8 mouse cellular contexts compared by ENCODE assay signal in the genomic region with DNA sequence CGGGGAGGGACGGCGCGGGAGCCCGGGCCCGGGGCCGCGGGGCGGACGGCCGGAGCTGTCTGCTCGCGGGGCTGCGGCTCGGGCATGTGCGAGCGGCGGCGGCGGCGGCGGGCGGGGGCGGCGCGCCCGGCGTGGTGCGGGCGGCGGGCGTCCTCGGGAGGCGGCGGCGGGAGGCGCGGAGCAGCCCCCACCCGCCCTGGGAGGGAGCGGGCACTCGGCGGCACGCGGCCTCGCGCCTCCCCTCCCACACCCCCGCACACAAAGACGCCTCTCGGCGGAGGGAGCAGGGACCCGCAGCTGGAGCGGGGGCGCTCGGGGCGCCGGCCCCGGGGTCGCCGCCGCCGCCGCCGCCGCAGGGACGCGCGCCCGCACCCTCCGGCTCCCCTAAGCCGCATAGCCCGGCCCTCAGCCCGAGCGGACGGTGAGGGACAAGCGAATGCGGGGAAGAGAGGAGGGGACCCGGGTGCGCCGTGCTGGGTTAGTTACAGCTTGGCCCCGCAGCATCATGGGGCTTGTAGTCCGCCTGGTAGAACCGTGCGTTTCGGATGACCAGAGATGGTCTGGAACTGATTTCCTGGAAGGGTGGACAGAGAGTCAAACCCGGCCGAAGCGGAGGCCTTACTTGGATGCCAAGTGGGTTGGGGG. TPM values are rescaled to one million over a fixed set of nuclear protein-coding genes. Genes with fewer than 3 reads are reported as not detected.
DNase-seq lines count a peak whose midpoint lies in the region; ATAC-seq lines count a peak whose summit lies in the region.

Gene Ankrd13b, minus strand, starts transcription at position 88 of the 645 bp plus-strand sequence.

- H3K36me3 ChIP-seq in intestine, embryonic 14.5 days (ENCODE audit: control insufficient read depth, insufficient read depth, low read length): no peaks in the 10 kb centered on the region
- H3K36me3 ChIP-seq in limb, embryonic 11.5 days (ENCODE audit: control insufficient read depth, insufficient read depth, low read length): no peaks in the 10 kb centered on the region
- no peaks in the 10 kb centered on the region for H3K36me3 ChIP-seq in midbrain, embryonic 12.5 days
- no peaks in the 10 kb centered on the region for H3K36me3 ChIP-seq in stomach, embryonic 16.5 days (ENCODE audit: control insufficient read depth, insufficient read depth, low read length)

- ATAC-seq in intestine, embryonic 14.5 days (replicated peaks; ENCODE audit: low FRiP score, low TSS enrichment, low read depth): peak; percentile 23; the same call in 1 of the 2 replicates
- ATAC-seq in limb, embryonic 11.5 days (ENCODE audit: insufficient number of reproducible peaks, low FRiP score, low TSS enrichment, low read depth): 0 out of 2 replicates have a peak, but pooled peaks have one; percentile 45
- ATAC-seq in midbrain, embryonic 12.5 days (ENCODE audit: low FRiP score, low read depth): peak; percentile 63
- peak; percentile 22; the same call in 1 of the 2 replicates for ATAC-seq in stomach, embryonic 16.5 days (ENCODE audit: insufficient read depth, low FRiP score)

- H3K4me1 ChIP-seq in intestine, embryonic 14.5 days (replicated peaks; ENCODE audit: control insufficient read depth, insufficient read depth, low read length): peaks cover 48% of the 10 kb centered on the region
- H3K4me1 ChIP-seq in limb, embryonic 11.5 days (ENCODE audit: control insufficient read depth, insufficient read depth, low read length): peaks cover 53% of the 10 kb centered on the region
- H3K4me1 ChIP-seq in midbrain, embryonic 12.5 days: peaks cover 81% of the 10 kb centered on the region
- H3K4me1 ChIP-seq in stomach, embryonic 16.5 days (ENCODE audit: control insufficient read depth, insufficient read depth, low read length): peaks cover 54% of the 10 kb centered on the region

- DNase-seq in left cerebral cortex, adult 18-20 months (ENCODE audit: low spot score in 2 of 2): peak; percentile 80 to 86
- no peak for DNase-seq in left cerebral cortex, adult 11 months (ENCODE audit: low spot score)
- DNase-seq in cerebellum, postnatal 10 days: peak; percentile 90 to 92
- DNase-seq in gastrocnemius, adult 8-10 months (ENCODE audit: low spot score in 2 of 2): peak in 1 of 2 experiments; percentile 60
- peak; percentile 82 for DNase-seq in intestine, embryonic 14.5 days (ENCODE audit: low spot score)
- DNase-seq in limb, embryonic 11.5 days (ENCODE audit: low spot score): peak; percentile 84

- no peaks in the 10 kb centered on the region for H3K9me3 ChIP-seq in intestine, embryonic 14.5 days (ENCODE audit: control insufficient read depth, low read length)
- no peaks in the 10 kb centered on the region for H3K9me3 ChIP-seq in limb, embryonic 11.5 days (ENCODE audit: control insufficient read depth, low read length)
- H3K9me3 ChIP-seq in midbrain, embryonic 12.5 days: no peaks in the 10 kb centered on the region
- H3K9me3 ChIP-seq in stomach, embryonic 16.5 days (replicated peaks; ENCODE audit: control insufficient read depth, low read length): no peaks in the 10 kb centered on the region

- H3K9ac ChIP-seq in intestine, embryonic 14.5 days (ENCODE audit: low read length): peak within 1 kb of the TSS; percentile 84
- H3K9ac ChIP-seq in limb, embryonic 11.5 days (ENCODE audit: low read length): peak within 1 kb of the TSS; percentile 91
- peak within 1 kb of the TSS; percentile 93 for H3K9ac ChIP-seq in midbrain, embryonic 12.5 days (replicated peaks)
- H3K9ac ChIP-seq in stomach, embryonic 16.5 days (ENCODE audit: low read length): peak within 1 kb of the TSS; percentile 91

- peak within 1 kb of the TSS; percentile 90 for H3K4me2 ChIP-seq in intestine, embryonic 14.5 days (ENCODE audit: low read length)
- peak within 1 kb of the TSS; percentile 52 for H3K4me2 ChIP-seq in limb, embryonic 11.5 days (ENCODE audit: low read depth, severe bottlenecking)
- peak within 1 kb of the TSS; percentile 80 for H3K4me2 ChIP-seq in midbrain, embryonic 12.5 days (replicated peaks)
- H3K4me2 ChIP-seq in stomach, embryonic 16.5 days (ENCODE audit: low read depth, low read length): peak within 1 kb of the TSS; percentile 90

- no peaks in the 10 kb centered on the region for H3K27me3 ChIP-seq in intestine, embryonic 14.5 days (replicated peaks; ENCODE audit: control insufficient read depth, insufficient read depth, low read length)
- no peaks in the 10 kb centered on the region for H3K27me3 ChIP-seq in limb, embryonic 11.5 days (ENCODE audit: control insufficient read depth, insufficient read depth, low read length)
- no peaks in the 10 kb centered on the region for H3K27me3 ChIP-seq in midbrain, embryonic 12.5 days
- H3K27me3 ChIP-seq in stomach, embryonic 16.5 days (ENCODE audit: control insufficient read depth, insufficient read depth, low read length): no peaks in the 10 kb centered on the region

- under 1% methylated on average over 55 of the region's 87 CpGs for WGBS in intestine, embryonic 14.5 days
- under 1% methylated on average over 61 of the region's 87 CpGs for WGBS in limb, embryonic 11.5 days
- under 1% methylated on average over 64 of the region's 87 CpGs for WGBS in midbrain, embryonic 12.5 days
- 1% methylated on average over 61 of the region's 87 CpGs for WGBS in stomach, embryonic 16.5 days

- H3K27ac ChIP-seq in intestine, embryonic 14.5 days (ENCODE audit: low read depth): 0 out of 2 replicates have a peak within 1 kb of the TSS, but pooled peaks have one; percentile 33
- peak within 1 kb of the TSS; percentile 9; the same call in 1 of the 2 replicates for H3K27ac ChIP-seq in limb, embryonic 11.5 days (replicated peaks; ENCODE audit: low read depth, low read length)
- peak within 1 kb of the TSS; percentile 87 for H3K27ac ChIP-seq in midbrain, embryonic 12.5 days (replicated peaks)
- peak within 1 kb of the TSS; percentile 89 for H3K27ac ChIP-seq in stomach, embryonic 16.5 days (ENCODE audit: low read length)

- peak within 1 kb of the TSS; percentile 83 for H3K4me3 ChIP-seq in intestine, embryonic 14.5 days (ENCODE audit: low read depth, low read length)
- H3K4me3 ChIP-seq in limb, embryonic 11.5 days (ENCODE audit: low read depth, low read length): peak within 1 kb of the TSS; percentile 68
- peak within 1 kb of the TSS; percentile 90 for H3K4me3 ChIP-seq in midbrain, embryonic 12.5 days
- peak within 1 kb of the TSS; percentile 84 for H3K4me3 ChIP-seq in stomach, embryonic 16.5 days (replicated peaks; ENCODE audit: low read length)

RNA-seq across cellular contexts. Expression of gene Ankrd13b, which starts in this region (rescaled TPM):
- 10 to 100 TPM; 80.5 to 82.5 TPM for total RNA-seq in left cerebral cortex, adult 18-20 months (2021)
- total RNA-seq in gastrocnemius, adult 8-10 months (2022): 10 to 100 TPM in 3 of 4 experiments, 1 to 10 TPM in 1; 9.1 to 13.7 (median 11.7) TPM
- 7.3 and 8.3 TPM in 2 replicates for polyA plus RNA-seq in intestine, embryonic 14.5 days (2014; fragmentation: Nextera tagmentation; extraction: Ambion mirVana)
- polyA plus RNA-seq in limb, embryonic 11.5 days (2014; fragmentation: Nextera tagmentation; extraction: Ambion mirVana): 12.8 and 13.3 TPM in 2 replicates
- 22.3 and 26.1 TPM in 2 replicates for polyA plus RNA-seq in midbrain, embryonic 12.5 days (2016; fragmentation: Nextera tagmentation; extraction: Ambion mirVana)
- polyA plus RNA-seq in stomach, embryonic 16.5 days (2015; fragmentation: Nextera tagmentation; extraction: Ambion mirVana): 2.4 and 2.8 TPM in 2 replicates

Comparison
In these comparisons a context has a peak if more than half of its experiments do, and no peak if none do; other contexts are left out.
1. RNA of gene Ankrd13b (total RNA-seq): 80.5 to 82.5 TPM in left cerebral cortex, adult 18-20 months; 9.1 to 13.7 TPM in gastrocnemius, adult 8-10 months; every median in the first group is over 4 times any median in the second.
2. H3K27ac ChIP-seq: peak in every context shown above with its lines; median percentile 89 in stomach, embryonic 16.5 days; 87 in midbrain, embryonic 12.5 days; 33 in intestine, embryonic 14.5 days; 9 in limb, embryonic 11.5 days.
3. Peak in every context shown above with its lines, with median percentiles within 50 percentile points of each other: ATAC-seq, H3K4me2 ChIP-seq, H3K4me3 ChIP-seq and H3K9ac ChIP-seq.